Mouse (Mus musculus) forebrain, embryonic 16.5 days (tissue): ENCODE measurements at regions not wholly inside any gene's neighbourhood (a gene's known extent, or its start where the extent isn't known, plus 50 kb on each side); places are given as distances from the start of the nearest gene placed in this dataset.

ENCODE experiments used
- ATAC-seq: fragments of 200-750 bp; cut with Nextera tagmentation; 2 replicates; pipeline ENCODE4 v1.8.0; 2017; ENCODE audit warnings: mild to moderate bottlenecking, moderate library complexity
- H3K27ac ChIP-seq: fragments of 300-500 bp; sonication (generic); 2 replicates; pipeline ENCODE4 v1.5.1; 2014; ENCODE audit warnings: low read length, control low read depth
- H3K27me3 ChIP-seq: fragments of 300-500 bp; sonication (generic); replicated peaks from 2 replicates; pipeline ENCODE4 v1.6.1; 2014; ENCODE audit warnings: low read length; ENCODE audit not compliant: control insufficient read depth, insufficient read depth
- H3K36me3 ChIP-seq: fragments of 300-500 bp; sonication (generic); 2 replicates; pipeline ENCODE4 v1.6.1; 2014; ENCODE audit not compliant: control insufficient read depth, insufficient read depth
- H3K4me1 ChIP-seq: fragments of 300-500 bp; sonication (generic); replicated peaks from 2 replicates; pipeline ENCODE4 v1.6.1; 2014; ENCODE audit warnings: low read length; ENCODE audit not compliant: control insufficient read depth, insufficient read depth
- H3K4me2 ChIP-seq: fragments of 300-500 bp; sonication (generic); 2 replicates; pipeline ENCODE4 v1.6.1; 2014; ENCODE audit warnings: mild to moderate bottlenecking, low read length, control low read depth
- H3K4me3 ChIP-seq: fragments of 300-500 bp; sonication (generic); replicated peaks from 2 replicates; pipeline ENCODE4 v1.5.1; 2014; ENCODE audit warnings: mild to moderate bottlenecking, low read length, control low read depth
- H3K9ac ChIP-seq: fragments of 300-500 bp; sonication (generic); replicated peaks from 2 replicates; pipeline ENCODE4 v1.6.1; 2014; ENCODE audit warnings: low read depth, low read length, control low read depth
- H3K9me3 ChIP-seq: fragments of 300-500 bp; sonication (generic); 2 replicates; pipeline ENCODE4 v1.6.1; 2016; ENCODE audit warnings: low read length; ENCODE audit not compliant: control insufficient read depth
- WGBS: fragments of 180-500 bp; shearing (Covaris S2); extraction: QIAGEN DNeasy Blood & Tissue Kit; methylation state at CpG from one replicate; pipeline ENCODE4 v1.1.7; 2014; 5-methylcytosine and 5-hydroxymethylcytosine counted together

GRCm38 (mm10) chr10:99561166-99561818 is 198.2 kb downstream of the Csl start:
- ATAC-seq: no peak
- Histone ChIP-seq H3K9ac (no peak overlapping the region), H3K4me2 (no peak overlapping the region), H3K36me3 (no peaks in the 10 kb centered on the region), H3K4me1 (0 out of 2 replicates have a peak, but pooled peaks cover under 1% of the 10 kb centered on the region), H3K4me3 (no peak overlapping the region), H3K27me3 (no peaks in the 10 kb centered on the region), H3K27ac (no peak overlapping the region), H3K9me3 (no peaks in the 10 kb centered on the region)
- 92% methylated on average over 11 of the region's 11 CpGs for WGBS

DNA sequence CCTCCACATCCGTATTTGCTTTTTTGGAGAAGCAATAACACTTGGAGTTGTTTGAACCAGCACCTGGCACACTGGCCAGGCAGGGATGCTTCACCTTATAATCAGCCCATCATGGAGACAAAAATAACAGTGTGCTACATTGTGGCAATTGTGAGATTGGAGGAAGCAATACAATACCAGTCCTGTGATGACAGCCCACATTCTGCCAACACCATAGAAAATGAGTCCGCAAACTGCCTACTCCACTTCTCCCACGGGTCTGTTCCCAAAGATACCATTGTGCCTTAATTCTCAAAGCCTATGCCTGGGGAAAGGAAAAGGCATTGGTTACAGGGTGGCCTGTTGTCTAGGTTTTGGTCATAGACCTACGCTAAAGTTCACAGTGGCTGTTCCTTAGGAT is 194.9 kb downstream of the Csl start:
- no peaks in the 10 kb centered on the region for H3K9me3 ChIP-seq
- whole genome bisulfite sequencing: 82% methylated on average over 4 of the region's 4 CpGs
- H3K36me3 ChIP-seq: no peaks in the 10 kb centered on the region
- H3K4me3 ChIP-seq: no peak overlapping the region
- no peak overlapping the region for H3K27ac ChIP-seq
- no peaks in the 10 kb centered on the region for H3K27me3 ChIP-seq
- no peaks in the 10 kb centered on the region for H3K4me1 ChIP-seq
- ATAC-seq: no peak
- no peak overlapping the region for H3K4me2 ChIP-seq
- no peak overlapping the region for H3K9ac ChIP-seq

DNA sequence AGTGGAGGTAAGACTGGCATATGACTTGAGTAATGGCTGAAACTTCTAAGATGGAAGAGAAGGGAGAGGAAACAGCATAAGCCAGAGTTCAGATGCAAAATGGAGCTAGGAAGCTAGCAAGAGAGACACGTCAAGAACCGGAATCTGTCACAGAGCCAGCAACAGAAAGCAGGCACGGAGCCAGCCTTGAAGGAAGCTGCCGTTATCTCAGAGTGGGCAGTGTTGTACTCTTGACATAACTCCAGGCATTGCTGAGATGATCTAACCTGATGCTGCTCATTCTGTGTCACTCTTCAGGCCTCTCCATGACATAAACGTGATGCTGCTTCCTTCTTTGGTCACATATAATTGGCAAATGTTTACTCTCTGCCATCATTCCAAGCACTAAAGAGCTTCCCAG is 191.0 kb downstream of the Csl start:
- WGBS: 46% methylated on average over 5 of the region's 5 CpGs

GRCm38 (mm10) chr10:99570190-99570589 is 189.3 kb downstream of the Csl start:
- no peaks in the 10 kb centered on the region for H3K27me3 ChIP-seq
- peak; percentile 73 for ATAC-seq
- H3K4me2 ChIP-seq: no peak overlapping the region
- no peaks in the 10 kb centered on the region for H3K4me1 ChIP-seq
- no peaks in the 10 kb centered on the region for H3K9me3 ChIP-seq
- H3K27ac ChIP-seq: no peak overlapping the region
- WGBS: 17% methylated on average over 2 of the region's 2 CpGs
- H3K4me3 ChIP-seq: no peak overlapping the region
- no peaks in the 10 kb centered on the region for H3K36me3 ChIP-seq
- H3K9ac ChIP-seq: no peak overlapping the region

More for the DNA sequence above, 191.0 kb downstream of the Csl start:
- no peak overlapping the region for H3K4me3 ChIP-seq
- H3K9ac ChIP-seq: no peak overlapping the region
- H3K27ac ChIP-seq: no peak overlapping the region
- H3K36me3 ChIP-seq: no peaks in the 10 kb centered on the region
- no peaks in the 10 kb centered on the region for H3K4me1 ChIP-seq
- no peaks in the 10 kb centered on the region for H3K27me3 ChIP-seq
- no peak for ATAC-seq
- H3K4me2 ChIP-seq: no peak overlapping the region
- H3K9me3 ChIP-seq: no peaks in the 10 kb centered on the region

DNA sequence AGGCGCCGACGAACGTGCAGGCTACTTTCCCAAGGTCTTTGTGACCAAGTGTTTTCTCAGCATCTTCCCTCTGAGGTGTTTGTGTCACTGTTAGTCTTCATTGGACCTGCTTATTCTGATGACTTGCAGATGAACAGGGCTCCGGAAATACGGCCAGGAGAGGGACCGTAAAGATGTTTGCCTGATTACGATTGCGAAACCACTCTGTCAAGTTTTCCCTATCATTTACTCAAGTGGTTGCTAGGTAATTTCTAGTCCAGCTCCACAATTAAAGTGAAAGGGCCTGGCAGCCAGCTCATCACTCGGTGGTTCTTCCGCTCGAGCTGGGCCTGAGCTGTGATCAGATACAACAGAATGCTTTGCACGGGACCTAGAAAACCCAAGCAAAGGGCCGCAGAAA is 185.5 kb downstream of the Csl start:
- H3K4me3 ChIP-seq: no peak overlapping the region
- WGBS: 79% methylated on average over 14 of the region's 14 CpGs
- H3K9me3 ChIP-seq: no peaks in the 10 kb centered on the region
- H3K27ac ChIP-seq: no peak overlapping the region
- no peak overlapping the region for H3K4me2 ChIP-seq
- ATAC-seq: no peak
- no peak overlapping the region for H3K9ac ChIP-seq
- H3K4me1 ChIP-seq: peaks cover 6% of the 10 kb centered on the region
- no peaks in the 10 kb centered on the region for H3K36me3 ChIP-seq
- no peaks in the 10 kb centered on the region; the same call in 1 of the 2 replicates for H3K27me3 ChIP-seq

DNA sequence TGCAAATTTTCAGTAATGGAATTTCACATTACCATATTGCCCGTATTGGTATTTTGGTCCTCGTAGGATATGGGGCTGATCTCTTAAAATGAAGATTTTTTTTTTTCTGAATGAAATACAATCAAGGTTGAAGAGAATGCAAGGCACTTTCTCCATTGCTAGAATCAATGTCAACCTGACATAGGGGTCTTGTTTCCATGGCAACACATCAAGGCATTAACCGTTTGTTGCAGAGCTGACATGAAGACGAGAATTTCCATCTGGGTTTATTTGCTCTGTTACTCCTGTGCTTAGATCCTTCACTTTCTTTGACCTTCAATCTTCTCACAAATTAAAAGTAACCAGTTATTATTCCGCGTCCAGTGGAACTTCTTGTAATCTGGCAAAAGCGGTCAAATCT is 184.2 kb downstream of the Csl start:
- Histone ChIP-seq H3K9me3 (no peaks in the 10 kb centered on the region), H3K27me3 (no peaks in the 10 kb centered on the region; the same call in 1 of the 2 replicates), H3K36me3 (no peaks in the 10 kb centered on the region), H3K27ac (no peak overlapping the region), H3K4me3 (no peak overlapping the region), H3K4me1 (peaks cover 6% of the 10 kb centered on the region), H3K9ac (no peak overlapping the region), H3K4me2 (no peak overlapping the region)
- 0 out of 2 replicates have a peak, but pooled peaks have one; percentile 22 for ATAC-seq
- WGBS: 58% methylated on average over 7 of the region's 7 CpGs

DNA sequence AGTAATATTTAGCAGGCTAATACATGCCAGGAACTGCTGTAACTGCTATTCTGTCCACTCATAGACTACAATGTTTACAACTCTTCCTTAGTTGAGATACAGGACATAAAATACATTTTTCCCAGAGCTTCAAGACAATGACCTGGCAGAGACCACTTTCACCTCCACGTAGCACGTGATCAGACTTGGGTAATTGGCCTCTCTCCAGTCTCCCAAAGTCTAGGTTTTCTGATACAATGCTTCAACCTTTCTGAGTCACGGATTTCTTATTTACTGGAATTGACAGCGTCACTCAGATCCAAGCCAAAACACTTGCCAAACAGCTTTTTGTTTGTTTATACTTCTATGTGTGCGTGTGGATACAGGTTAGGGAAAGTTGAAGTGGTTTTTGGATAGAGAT is 183.2 kb downstream of the Csl start:
- Histone ChIP-seq H3K36me3 (no peaks in the 10 kb centered on the region), H3K9me3 (no peaks in the 10 kb centered on the region), H3K4me3 (no peak overlapping the region), H3K4me2 (no peak overlapping the region), H3K27me3 (no peaks in the 10 kb centered on the region; the same call in 1 of the 2 replicates), H3K27ac (no peak overlapping the region), H3K9ac (no peak overlapping the region), H3K4me1 (peaks cover 6% of the 10 kb centered on the region)
- 57% methylated on average over 5 of the region's 5 CpGs for WGBS
- ATAC-seq: no peak

DNA sequence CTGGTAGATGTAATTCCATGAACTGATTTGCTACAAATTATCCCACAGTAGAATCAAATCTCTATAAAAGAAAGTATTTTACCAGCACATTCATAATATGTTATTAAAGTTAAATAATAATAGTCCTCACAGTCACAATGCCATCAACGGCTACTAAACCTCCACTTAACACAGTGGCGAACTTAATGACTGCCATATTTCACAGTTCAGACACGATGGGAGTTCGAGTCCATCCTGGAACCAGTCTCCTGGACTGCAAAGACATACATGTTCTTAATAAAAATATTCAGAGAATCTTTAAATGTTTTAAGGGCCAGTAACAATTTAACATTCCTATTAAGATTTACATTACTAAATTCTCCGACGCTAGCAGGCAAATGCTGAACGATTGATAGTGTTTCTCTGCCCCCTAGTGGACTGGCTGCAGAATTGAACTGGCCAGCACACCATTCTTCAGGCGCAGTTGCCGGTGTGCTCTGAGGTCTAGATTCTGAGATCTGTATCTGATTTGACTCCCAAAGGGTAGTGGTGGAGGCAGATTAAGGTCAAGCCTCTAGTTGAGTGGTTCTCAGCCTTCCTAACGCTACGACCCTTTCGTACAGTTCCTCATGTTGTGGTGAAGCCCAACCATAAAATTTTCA is 182.3 kb downstream of the Csl start:
- no peak overlapping the region for H3K4me2 ChIP-seq
- WGBS: 29% methylated on average over 12 of the region's 12 CpGs
- H3K27ac ChIP-seq: no peak overlapping the region
- H3K4me1 ChIP-seq: peaks cover 6% of the 10 kb centered on the region
- H3K36me3 ChIP-seq: no peaks in the 10 kb centered on the region
- no peaks in the 10 kb centered on the region for H3K9me3 ChIP-seq
- no peak overlapping the region for H3K9ac ChIP-seq
- no peak overlapping the region for H3K4me3 ChIP-seq
- ATAC-seq: peak; percentile 81
- H3K27me3 ChIP-seq: no peaks in the 10 kb centered on the region; the same call in 1 of the 2 replicates

GRCm38 (mm10) chr10:99578366-99578765 is 181.1 kb downstream of the Csl start:
- 53% methylated on average over 4 of the region's 4 CpGs for WGBS
- H3K9me3 ChIP-seq: no peaks in the 10 kb centered on the region
- no peak for ATAC-seq
- H3K27me3 ChIP-seq: no peaks in the 10 kb centered on the region; the same call in 1 of the 2 replicates
- H3K4me2 ChIP-seq: no peak overlapping the region
- no peak overlapping the region for H3K27ac ChIP-seq
- H3K4me3 ChIP-seq: no peak overlapping the region
- H3K36me3 ChIP-seq: no peaks in the 10 kb centered on the region
- H3K4me1 ChIP-seq: peaks cover 6% of the 10 kb centered on the region
- no peak overlapping the region for H3K9ac ChIP-seq
